Mouse (Mus musculus): Measurements from ENCODE around the gene Cd68. TPM values are rescaled to one million over a fixed set of nuclear protein-coding genes. Genes with fewer than 3 reads are reported as not detected.
"Not testable (repeated sequence)": the region's sequence is repeated elsewhere in the genome, so short reads cannot be mapped to it uniquely, and the experiment has no call there.

Gene Cd68
- total RNA-seq, 2 experiments from 2014 or later, result 11.8 to 14.1 TPM

DNA sequence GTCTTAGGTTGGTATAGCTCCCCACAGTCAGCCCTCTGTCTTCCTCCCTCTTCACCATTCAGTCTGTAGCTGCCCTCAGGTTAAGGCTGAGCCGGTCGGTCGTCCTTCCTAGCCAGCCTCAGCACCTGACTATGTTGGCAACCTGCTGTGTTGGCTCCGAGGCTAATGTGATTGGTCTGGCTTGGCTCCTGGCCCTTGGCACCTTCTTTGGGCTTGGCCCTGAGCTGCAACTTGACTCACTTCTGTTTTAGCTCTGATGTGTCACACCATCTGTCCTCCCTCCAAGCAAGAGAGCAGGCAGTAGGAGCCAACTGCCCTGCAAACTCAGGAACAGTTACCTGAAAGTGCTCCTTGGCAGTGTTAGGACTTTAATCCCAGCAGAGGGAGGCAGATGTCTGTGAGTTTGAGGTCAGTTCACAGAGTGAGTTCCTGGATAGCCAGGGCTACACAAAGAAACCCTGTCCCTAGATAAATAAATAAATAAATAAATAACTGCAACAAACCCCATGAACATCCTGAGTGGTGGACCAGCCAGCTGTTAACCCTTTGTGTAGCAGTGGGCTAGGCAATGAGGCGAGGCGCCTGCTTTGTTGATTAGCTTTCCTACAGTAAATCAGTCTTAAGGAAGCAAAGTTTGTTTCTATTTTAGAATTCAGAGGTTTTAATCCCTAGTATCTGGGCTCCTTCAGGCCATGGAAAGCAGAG lies 41.0 kb upstream of the Cd68 start:
- peak in 1 of 2 experiments; percentile 45 for DNase-seq (ENCODE audit: extremely low spot score in 1 of 2, low spot score in 2 of 2)
- intact Hi-C loops (cut with DNase I), result no loop called here
- TF ChIP-seq CTCF (IDR thresholded peaks at IDR 0.05), result no peak; the same call in 1 of the 2 replicates
- H3K27ac ChIP-seq, result peak overlapping the region; percentile 24; the same call in 1 of the 2 replicates
- no peak overlapping the region for H3K4me3 ChIP-seq

DNA sequence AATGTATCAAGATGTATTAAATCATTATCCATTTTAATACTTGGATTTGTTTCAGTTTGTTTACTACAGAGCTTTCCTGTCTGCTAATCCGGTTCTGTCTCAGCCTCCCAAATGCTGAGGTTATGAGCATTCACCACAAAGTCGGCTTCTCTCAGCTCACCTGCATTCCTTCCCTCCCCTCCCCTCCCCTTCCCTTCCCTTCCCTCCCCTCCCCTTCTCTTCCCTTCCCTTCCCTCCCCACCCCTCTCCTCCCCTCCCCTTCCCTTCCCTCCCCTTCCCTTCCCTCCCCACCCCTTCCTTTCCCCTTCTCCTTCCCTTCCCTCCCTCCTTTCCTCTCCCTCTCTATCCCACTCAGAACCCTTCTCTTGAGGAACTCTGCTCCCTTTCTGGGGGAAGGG lies 38.7 kb upstream of the Cd68 start:
- no peak for DNase-seq (ENCODE audit: extremely low spot score in 1 of 2, low spot score in 2 of 2)
- intact Hi-C loops (cut with DNase I), result no loop called here
- Histone ChIP-seq H3K27ac (no peak overlapping the region), H3K4me3 (no peak overlapping the region)
- no peak for TF ChIP-seq CTCF (IDR thresholded peaks at IDR 0.05)

DNA sequence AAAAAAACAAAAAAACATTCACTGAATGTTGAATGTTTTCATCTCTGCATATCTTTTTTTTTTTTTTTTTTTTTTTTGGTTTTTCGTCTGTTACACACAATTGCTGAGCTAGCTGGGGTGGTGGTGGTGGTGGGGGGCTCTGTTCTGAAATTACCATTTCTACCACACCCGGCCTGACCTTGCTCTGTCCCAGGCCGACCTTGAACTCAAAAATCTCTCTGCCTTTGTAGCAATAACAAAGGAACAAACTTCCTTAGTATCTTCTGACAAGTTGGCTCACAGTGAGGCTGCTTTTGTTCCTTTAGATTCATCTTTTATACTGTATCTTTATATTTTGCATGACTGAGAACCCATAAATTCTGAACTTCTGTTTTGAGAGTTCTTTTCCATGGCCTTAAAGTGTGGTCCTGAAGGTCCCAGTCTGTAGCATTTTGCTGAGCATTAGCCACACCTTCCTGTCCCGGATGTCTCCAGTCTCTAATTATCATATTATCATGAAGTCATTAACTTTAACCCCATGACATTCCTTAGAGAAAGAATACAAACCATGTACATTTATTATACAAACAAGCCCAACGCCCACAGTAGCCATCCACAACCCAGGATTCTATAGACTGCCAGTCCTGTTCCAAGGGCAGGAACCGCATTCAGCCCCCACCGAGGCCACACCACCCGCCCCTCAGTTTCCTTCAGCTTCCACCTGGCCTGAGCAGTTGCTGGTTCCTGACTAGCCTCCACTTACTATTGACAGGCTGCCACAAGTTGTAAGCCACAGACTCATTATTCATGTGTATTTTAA lies 38.1 kb upstream of the Cd68 start:
- no peak overlapping the region for H3K27ac ChIP-seq
- H3K4me3 ChIP-seq, result no peak overlapping the region
- intact Hi-C loops (cut with DNase I), result no loop called here
- no peak for TF ChIP-seq CTCF (IDR thresholded peaks at IDR 0.05)
- DNase-seq (ENCODE audit: extremely low spot score in 1 of 2, low spot score in 2 of 2), result no peak

DNA sequence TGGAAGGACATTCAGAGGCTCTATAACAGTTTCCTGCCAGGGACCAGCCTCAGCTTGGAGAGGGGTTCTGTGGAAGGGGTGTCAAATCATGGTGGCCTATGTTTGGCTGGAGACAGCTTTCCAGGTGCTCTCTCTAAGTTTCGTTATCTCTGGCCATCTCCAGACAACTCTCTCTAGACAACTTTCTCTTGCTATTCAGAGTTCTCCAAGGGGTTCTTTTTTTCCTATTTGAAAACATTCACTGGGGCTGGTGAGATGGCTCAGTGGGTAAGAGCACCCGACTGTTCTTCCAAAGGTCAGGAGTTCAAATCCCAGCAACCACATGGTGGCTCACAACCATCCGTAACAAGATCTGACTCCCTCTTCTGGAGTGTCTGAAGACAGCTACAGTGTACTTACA lies 37.4 kb upstream of the Cd68 start:
- intact Hi-C loops (cut with DNase I); DNase-seq (ENCODE audit: extremely low spot score in 1 of 2, low spot score in 2 of 2); H3K27ac ChIP-seq; H3K4me3 ChIP-seq: not testable (repeated sequence)

DNA sequence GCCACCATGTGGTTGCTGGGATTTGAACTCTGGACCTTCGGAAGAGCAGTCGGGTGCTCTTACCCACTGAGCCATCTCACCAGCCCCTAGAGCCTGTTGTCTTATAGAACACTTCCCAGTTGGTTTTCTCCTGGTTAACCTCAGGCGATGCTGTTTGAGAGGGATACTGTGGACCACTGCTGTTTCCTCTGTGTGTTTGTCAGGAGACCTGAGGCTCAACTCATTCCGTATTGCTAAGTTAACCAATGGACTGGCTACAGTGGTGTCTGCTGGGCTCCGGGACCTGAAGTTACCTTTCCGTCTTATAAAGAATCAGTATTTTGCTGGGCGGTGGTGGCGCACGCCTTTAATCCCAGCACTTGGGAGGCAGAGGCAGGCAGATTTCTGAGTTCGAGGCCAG lies 36.9 kb upstream of the Cd68 start:
- DNase-seq (ENCODE audit: extremely low spot score in 1 of 2, low spot score in 2 of 2); H3K27ac ChIP-seq; H3K4me3 ChIP-seq; intact Hi-C loops (cut with DNase I): not testable (repeated sequence)

DNA sequence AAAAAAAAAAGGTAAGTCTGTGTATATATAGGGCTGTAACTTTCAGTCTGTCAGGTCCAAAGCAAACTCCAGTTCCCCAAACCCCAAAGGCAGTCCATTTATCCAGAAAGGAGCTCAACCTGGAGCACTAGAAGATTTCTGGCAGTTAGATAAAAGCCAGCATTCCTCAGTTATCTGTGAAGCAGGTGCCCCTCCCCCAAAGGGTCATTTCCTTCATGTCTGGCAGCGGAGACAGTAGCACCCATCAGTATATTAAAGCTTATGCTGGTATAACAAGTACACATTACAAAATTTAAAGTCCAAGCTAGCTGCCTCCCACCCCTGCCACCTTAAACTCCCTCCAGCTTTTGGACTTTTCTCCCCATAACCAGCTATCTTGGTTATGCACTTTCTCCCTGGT lies 33.6 kb upstream of the Cd68 start:
- TF ChIP-seq CTCF (IDR thresholded peaks at IDR 0.05), result no peak

DNA sequence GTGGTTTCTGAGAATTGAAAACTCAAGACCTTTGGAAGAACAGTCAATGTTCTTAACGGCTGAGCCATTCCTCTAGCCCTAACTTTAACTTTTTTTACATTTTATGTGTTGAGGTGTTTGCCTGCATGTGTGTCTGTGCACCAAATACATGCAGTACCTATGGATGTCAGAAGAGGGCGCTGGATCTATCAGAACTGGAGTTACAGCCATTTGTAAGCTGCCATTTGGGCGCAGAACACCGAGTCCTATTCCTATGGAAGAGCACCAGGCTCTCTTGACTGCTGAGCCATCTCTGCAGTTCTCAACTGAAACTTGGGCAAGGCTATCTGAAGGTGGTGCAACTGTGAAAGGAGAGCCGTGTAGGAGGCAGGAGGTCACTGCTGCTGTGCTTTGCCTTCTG lies 32.6 kb upstream of the Cd68 start:
- intact Hi-C loops (cut with DNase I), result no loop called here
- no peak; the same call in 1 of the 2 replicates for TF ChIP-seq CTCF (IDR thresholded peaks at IDR 0.05)
- no peak overlapping the region for H3K27ac ChIP-seq
- DNase-seq (ENCODE audit: extremely low spot score in 1 of 2, low spot score in 2 of 2), result no peak
- H3K4me3 ChIP-seq, result no peak overlapping the region

More for the DNA sequence above, 33.6 kb upstream of the Cd68 start:
- Histone ChIP-seq H3K4me3 (no peak overlapping the region), H3K27ac (no peak overlapping the region)
- no peak for DNase-seq (ENCODE audit: extremely low spot score in 1 of 2, low spot score in 2 of 2)
- intact Hi-C loops (cut with DNase I), result no loop called here

DNA sequence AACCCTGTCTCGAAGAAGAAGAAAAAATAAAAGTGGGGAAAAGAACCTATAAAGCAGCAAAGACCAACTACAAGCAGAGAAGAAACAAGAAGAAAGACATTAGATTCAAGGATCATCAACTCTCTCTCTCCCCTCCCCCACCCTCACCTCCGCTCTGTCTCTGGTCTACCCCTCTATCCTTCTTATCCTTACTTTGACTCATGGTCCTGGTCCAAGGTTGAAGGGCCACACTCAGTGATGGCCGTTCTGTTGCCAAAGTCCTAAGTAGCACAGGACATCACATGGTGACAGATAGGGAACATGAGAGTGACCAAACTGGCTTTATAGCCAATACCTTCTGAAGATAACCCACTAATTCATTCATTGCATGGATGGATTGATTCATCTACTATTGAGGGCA lies 31.4 kb upstream of the Cd68 start:
- Histone ChIP-seq H3K27ac (no peak overlapping the region), H3K4me3 (no peak overlapping the region)
- TF ChIP-seq CTCF (IDR thresholded peaks at IDR 0.05), result no peak
- intact Hi-C loops (cut with DNase I), result no loop called here
- DNase-seq (ENCODE audit: extremely low spot score in 1 of 2, low spot score in 2 of 2), result no peak

DNA sequence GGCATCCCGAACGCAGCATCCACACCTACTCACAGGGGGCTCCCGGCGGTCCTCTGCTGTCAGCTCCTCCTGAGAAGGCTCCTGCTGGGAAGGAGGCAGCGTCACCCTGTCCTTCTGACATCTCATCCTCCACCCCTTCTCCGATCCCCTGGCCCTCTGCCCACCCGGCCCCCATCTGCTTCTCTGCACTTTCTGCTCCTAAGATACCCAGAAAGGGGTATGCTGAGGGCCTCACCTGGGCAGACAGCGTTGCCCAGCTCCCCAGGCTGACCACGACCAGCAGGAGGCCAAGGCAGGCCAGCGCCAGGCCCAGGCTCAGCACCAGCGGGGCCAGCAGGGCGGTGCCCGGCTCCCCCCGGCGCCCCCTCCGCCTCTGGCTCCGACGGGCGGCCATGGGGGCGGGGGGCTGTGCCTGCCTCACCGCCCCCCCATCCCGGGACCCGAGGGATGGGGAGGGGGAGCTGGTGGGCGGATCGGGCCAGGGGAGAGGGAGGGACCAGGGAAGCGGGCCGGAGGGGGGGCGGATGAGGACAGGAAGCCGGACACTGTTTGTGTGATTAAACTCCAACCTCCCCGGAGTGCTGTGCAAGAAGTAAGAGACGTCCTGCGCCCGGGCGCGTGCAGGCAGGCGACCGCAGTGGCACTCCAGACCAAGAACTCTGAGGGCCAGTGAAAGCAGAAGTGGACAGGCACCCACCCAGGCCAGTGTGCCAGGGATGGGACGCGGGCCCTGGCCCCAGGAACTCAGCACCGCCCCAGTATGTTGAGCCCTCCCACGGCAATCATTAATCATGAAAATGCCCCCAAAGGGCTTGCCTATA lies 29.6 kb upstream of the Cd68 start, which contains the start of the genes Tnfsf12 and Tnfsfm13:
Gene Tnfsf12, minus strand, starts transcription at position 489 of the 821 bp plus-strand sequence.
Gene Tnfsfm13, minus strand, starts transcription at position 738 of the 821 bp plus-strand sequence.
- peak within 1 kb of the TSS; percentile 60 for H3K4me3 ChIP-seq
- peak; percentile 37 to 55 for DNase-seq (ENCODE audit: extremely low spot score in 1 of 2, low spot score in 2 of 2)
- peak; percentile 15 for TF ChIP-seq CTCF (IDR thresholded peaks at IDR 0.05)
- intact Hi-C loops (cut with DNase I), result no loop called here
- H3K27ac ChIP-seq, result peak within 1 kb of the TSS; percentile 82

DNA sequence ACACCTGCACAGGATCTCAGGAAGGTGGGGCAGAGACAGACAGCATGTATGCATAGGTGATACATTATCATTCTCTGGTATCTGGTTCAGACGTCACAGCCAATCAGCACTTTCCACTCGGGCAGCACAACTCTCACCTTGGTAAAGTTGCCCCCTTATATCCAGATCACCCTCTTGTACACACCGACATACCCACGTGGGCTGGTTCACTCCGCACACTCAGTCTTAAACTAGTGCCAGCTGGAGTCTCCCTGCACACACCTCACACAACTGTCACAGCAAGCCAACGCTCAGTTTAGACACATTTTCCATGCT lies 29.1 kb upstream of the Cd68 start:
- Histone ChIP-seq H3K27ac (peak overlapping the region; percentile 82), H3K4me3 (peak overlapping the region; percentile 60)
- intact Hi-C loops (cut with DNase I), result no loop called here
- peak in 1 of 2 experiments; percentile 44 for DNase-seq (ENCODE audit: extremely low spot score in 1 of 2, low spot score in 2 of 2)
- TF ChIP-seq CTCF (IDR thresholded peaks at IDR 0.05), result no peak

DNA sequence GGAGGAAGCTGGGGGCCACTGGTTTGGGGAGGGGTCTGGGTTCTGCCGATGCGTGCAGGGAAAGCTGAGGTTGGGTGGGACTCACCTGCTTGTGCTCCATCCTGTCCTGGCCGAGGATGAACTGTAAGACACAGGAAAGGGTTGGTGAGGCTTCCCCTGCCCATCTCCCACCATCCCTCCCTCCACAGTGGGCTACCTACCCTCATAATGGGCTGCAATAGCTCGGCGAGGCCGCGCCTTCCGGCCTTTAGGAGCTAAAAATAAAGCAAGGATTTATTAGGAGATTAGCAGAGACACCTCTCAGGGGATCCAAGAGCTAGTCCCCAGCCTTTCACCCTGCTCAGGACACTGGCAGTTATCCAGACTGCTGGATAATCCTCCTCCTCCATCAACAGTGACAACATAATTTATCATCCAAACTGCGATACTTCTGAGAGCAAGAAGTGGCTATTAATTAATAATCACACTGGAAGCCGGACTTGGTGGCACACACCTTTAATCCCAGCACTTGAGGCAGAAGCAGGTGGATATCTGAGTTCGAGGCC lies 27.5 kb upstream of the Cd68 start:
- DNase-seq (ENCODE audit: extremely low spot score in 1 of 2, low spot score in 2 of 2), result no peak
- no peak overlapping the region for H3K4me3 ChIP-seq
- intact Hi-C loops (cut with DNase I), result no loop called here
- no peak overlapping the region for H3K27ac ChIP-seq
- TF ChIP-seq CTCF (IDR thresholded peaks at IDR 0.05), result no peak
